Mouse (Mus musculus) neural tube, embryonic 15.5 days (tissue): ENCODE measurements around the gene Cacnb4. TPM values are rescaled to one million over a fixed set of nuclear protein-coding genes. Genes with fewer than 3 reads are reported as not detected.
A peak's percentile ranks its signal among the peaks of the same experiment; 100 is the strongest.

Experiments
- ATAC-seq: fragments of 200-750 bp; cut with Nextera tagmentation; 2 replicates; pipeline ENCODE4 v1.8.0; 2017; ENCODE audit warnings: mild to moderate bottlenecking, moderate TSS enrichment, moderate library complexity; ENCODE audit not compliant: low FRiP score
- H3K27ac ChIP-seq: fragments of 300-500 bp; sonication (generic); replicated peaks from 2 replicates; pipeline ENCODE4 v1.5.1; 2015; ENCODE audit warnings: mild to moderate bottlenecking, inconsistent platforms
- H3K27me3 ChIP-seq: fragments of 300-500 bp; sonication (generic); replicated peaks from 2 replicates; pipeline ENCODE4 v1.6.1; 2015; ENCODE audit warnings: inconsistent platforms
- H3K36me3 ChIP-seq: fragments of 300-500 bp; sonication (generic); 2 replicates; pipeline ENCODE4 v1.6.1; 2015; ENCODE audit warnings: inconsistent platforms
- H3K4me1 ChIP-seq: fragments of 300-500 bp; sonication (generic); 2 replicates; pipeline ENCODE4 v1.6.1; 2015; ENCODE audit warnings: inconsistent platforms
- H3K4me2 ChIP-seq: fragments of 300-500 bp; sonication (generic); 2 replicates; pipeline ENCODE4 v1.6.1; 2015; ENCODE audit warnings: inconsistent platforms, mild to moderate bottlenecking, moderate library complexity
- H3K4me3 ChIP-seq: fragments of 300-500 bp; sonication (generic); replicated peaks from 2 replicates; pipeline ENCODE4 v1.5.1; 2015; ENCODE audit warnings: mild to moderate bottlenecking, inconsistent platforms
- H3K9ac ChIP-seq: fragments of 300-500 bp; sonication (generic); replicated peaks from 2 replicates; pipeline ENCODE4 v1.6.1; 2015; ENCODE audit warnings: mild to moderate bottlenecking, inconsistent platforms
- H3K9me3 ChIP-seq: fragments of 300-500 bp; sonication (generic); replicated peaks from 2 replicates; pipeline ENCODE4 v1.6.1; 2016; ENCODE audit warnings: inconsistent platforms
- WGBS: fragments of 180-500 bp; shearing (Covaris S2); methylation state at CpG from one replicate; pipeline ENCODE4 v1.1.7; 2015; ENCODE audit warnings: mixed read lengths; 5-methylcytosine and 5-hydroxymethylcytosine counted together
- polyA plus RNA-seq: library from polyadenylated mRNA; unstranded; fragments of >200 nt; fragmentation: Nextera tagmentation; extraction: Ambion mirVana; gene quantifications from 2 replicates; pipeline ENCODE4 v1.2.1, GENCODE M21; 2015

Gene Cacnb4
- polyA plus RNA-seq, 1 experiment from 2014 or later, result 14.7 TPM

GRCm38 (mm10) chr2:52424248-52424728 is 252.3 kb downstream of the Cacnb4 start:
- H3K9ac ChIP-seq, result peak overlapping the region; percentile 87

GRCm38 (mm10) chr2:52423611-52424247 is 252.9 kb downstream of the Cacnb4 start:
- H3K4me1 ChIP-seq, result peaks cover 41% of the 10 kb centered on the region
- ATAC-seq, result no peak
- 2% methylated on average over 16 of the region's 16 CpGs for WGBS
- peak overlapping the region; percentile 87 for H3K9ac ChIP-seq
- peak overlapping the region; percentile 82 for H3K4me3 ChIP-seq
- H3K27ac ChIP-seq, result peak overlapping the region; percentile 88; the same call in 1 of the 2 replicates
- H3K36me3 ChIP-seq, result no peaks in the 10 kb centered on the region
- no peaks in the 10 kb centered on the region for H3K9me3 ChIP-seq
- no peaks in the 10 kb centered on the region for H3K27me3 ChIP-seq
- H3K4me2 ChIP-seq, result peak overlapping the region; percentile 67

More at GRCm38 (mm10) chr2:52424248-52424728, 252.3 kb downstream of the Cacnb4 start:
- peak overlapping the region; percentile 82 for H3K4me3 ChIP-seq
- no peaks in the 10 kb centered on the region for H3K36me3 ChIP-seq
- peak; percentile 80 for ATAC-seq
- peaks cover 38% of the 10 kb centered on the region for H3K4me1 ChIP-seq
- WGBS, result 2% methylated on average over 42 of the region's 42 CpGs
- H3K27ac ChIP-seq, result peak overlapping the region; percentile 88
- H3K9me3 ChIP-seq, result no peaks in the 10 kb centered on the region
- peak overlapping the region; percentile 67 for H3K4me2 ChIP-seq
- H3K27me3 ChIP-seq, result no peaks in the 10 kb centered on the region

DNA sequence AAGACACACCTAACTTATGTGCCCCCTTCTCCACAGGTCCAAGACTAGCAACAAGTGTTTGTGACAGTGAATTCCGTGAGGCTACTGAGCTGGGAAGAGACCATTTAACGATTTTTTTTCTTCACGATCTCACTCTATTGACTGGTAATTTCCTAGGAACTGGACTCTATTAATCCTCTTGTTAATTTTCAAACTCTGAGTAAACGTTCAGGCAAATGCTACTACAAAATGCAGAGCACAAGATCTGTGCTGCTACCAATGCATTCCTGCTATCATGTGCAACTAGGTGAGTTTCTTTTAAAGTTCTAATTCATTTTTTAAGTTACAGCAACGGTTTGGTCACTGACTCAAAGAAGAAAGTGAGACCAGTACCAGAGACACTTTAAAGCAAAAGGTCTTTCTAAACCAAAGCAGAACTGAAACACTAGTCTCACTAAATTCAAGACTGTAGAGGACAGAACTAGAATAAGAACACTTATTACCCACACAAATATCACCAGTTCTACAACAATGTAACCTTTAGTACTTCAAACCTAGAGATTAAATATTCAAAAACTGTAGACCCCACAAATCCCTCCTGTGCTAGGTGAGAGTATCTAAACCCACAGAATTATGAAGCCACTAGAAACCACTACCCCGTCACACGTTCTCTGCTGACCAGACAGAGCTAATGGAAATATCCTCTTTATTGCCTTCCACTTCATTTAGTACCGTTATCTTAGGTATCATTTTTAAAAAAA is 253.6 kb downstream of the Cacnb4 start:
- no peaks in the 10 kb centered on the region for H3K27me3 ChIP-seq
- peaks cover 41% of the 10 kb centered on the region for H3K4me1 ChIP-seq
- no peaks in the 10 kb centered on the region for H3K36me3 ChIP-seq
- no peaks in the 10 kb centered on the region for H3K9me3 ChIP-seq
- H3K27ac ChIP-seq, result no peak overlapping the region
- peak overlapping the region; percentile 67 for H3K4me2 ChIP-seq
- no peak for ATAC-seq
- WGBS, result 38% methylated on average over 8 of the region's 8 CpGs
- peak overlapping the region; percentile 82 for H3K4me3 ChIP-seq
- peak overlapping the region; percentile 87 for H3K9ac ChIP-seq

GRCm38 (mm10) chr2:52421197-52421596 is 255.4 kb downstream of the Cacnb4 start:
- H3K4me2 ChIP-seq, result no peak overlapping the region
- 75% methylated on average over 6 of the region's 6 CpGs for WGBS
- H3K27ac ChIP-seq, result no peak overlapping the region
- H3K27me3 ChIP-seq, result no peaks in the 10 kb centered on the region
- no peaks in the 10 kb centered on the region for H3K9me3 ChIP-seq
- no peak for ATAC-seq
- H3K4me3 ChIP-seq, result no peak overlapping the region
- peaks cover 41% of the 10 kb centered on the region for H3K4me1 ChIP-seq
- peaks cover 6% of the 10 kb centered on the region for H3K36me3 ChIP-seq
- H3K9ac ChIP-seq, result no peak overlapping the region

DNA sequence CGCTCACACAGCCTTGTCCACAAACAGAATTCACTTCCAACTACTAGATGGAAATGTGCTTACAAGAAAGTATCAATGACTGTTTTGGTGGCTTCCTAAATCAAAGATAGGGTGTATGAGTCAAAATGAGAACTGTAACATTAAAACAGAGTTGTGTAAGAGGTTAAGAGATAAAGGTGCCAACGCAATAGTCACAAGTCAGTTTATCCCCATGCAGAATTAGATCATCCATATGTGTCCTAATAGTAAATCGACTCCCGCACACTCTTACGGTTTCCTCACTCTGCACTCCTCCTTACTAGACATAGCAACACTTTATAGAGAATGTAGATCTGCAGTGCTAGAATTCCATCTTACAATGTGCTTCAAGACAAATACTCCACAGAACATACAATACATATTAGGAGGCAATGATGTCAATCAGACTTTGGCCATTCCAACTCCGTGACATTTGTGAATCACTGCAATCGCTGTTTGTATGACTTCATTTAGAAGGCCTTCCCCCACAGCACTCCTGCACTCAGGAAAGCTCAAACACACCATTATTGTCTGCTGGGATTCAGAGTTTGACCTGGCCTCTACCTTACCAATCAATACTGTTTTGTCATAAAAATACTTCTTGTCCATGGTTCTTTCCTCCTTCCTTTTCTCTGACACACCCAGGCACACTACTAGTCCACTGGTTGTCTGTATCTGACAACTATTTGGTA is 256.5 kb downstream of the Cacnb4 start:
- no peak overlapping the region for H3K9ac ChIP-seq
- H3K4me3 ChIP-seq, result no peak overlapping the region
- H3K36me3 ChIP-seq, result peaks cover 16% of the 10 kb centered on the region
- peaks cover 34% of the 10 kb centered on the region for H3K4me1 ChIP-seq
- H3K9me3 ChIP-seq, result no peaks in the 10 kb centered on the region
- H3K27me3 ChIP-seq, result no peaks in the 10 kb centered on the region
- ATAC-seq, result no peak
- no peak overlapping the region for H3K4me2 ChIP-seq
- 94% methylated on average over 7 of the region's 7 CpGs for WGBS
- no peak overlapping the region for H3K27ac ChIP-seq

DNA sequence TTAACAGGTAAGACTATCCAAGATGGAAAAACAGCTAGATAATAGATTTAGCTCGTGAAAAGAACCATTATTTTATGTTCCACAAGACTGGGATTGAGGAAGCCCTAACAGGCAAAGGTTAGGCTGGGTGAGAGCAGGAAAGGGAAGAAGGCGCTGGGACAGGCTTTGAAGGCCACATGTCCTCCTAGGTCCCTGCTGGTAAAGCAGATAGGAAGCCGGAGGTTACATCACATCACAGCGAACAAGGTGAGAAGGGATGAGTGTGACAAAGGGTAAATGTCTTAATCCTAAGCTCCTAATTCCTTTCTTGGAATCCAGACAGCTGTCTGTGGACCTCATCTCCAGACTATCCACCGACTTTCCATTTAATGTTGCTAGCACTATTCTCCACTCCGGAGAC is 257.3 kb downstream of the Cacnb4 start:
- Histone ChIP-seq H3K27me3 (no peaks in the 10 kb centered on the region), H3K4me3 (no peak overlapping the region), H3K36me3 (peaks cover 19% of the 10 kb centered on the region), H3K9me3 (no peaks in the 10 kb centered on the region), H3K4me2 (no peak overlapping the region), H3K4me1 (peaks cover 34% of the 10 kb centered on the region), H3K9ac (no peak overlapping the region), H3K27ac (no peak overlapping the region)
- 89% methylated on average over 6 of the region's 6 CpGs for WGBS
- ATAC-seq, result no peak

- H3K9ac ChIP-seq, result no peak overlapping the region
- H3K36me3 ChIP-seq, result peaks cover 65% of the 10 kb centered on the region
- peaks cover 21% of the 10 kb centered on the region for H3K9me3 ChIP-seq
- no peaks in the 10 kb centered on the region for H3K4me1 ChIP-seq
- no peaks in the 10 kb centered on the region for H3K27me3 ChIP-seq
- H3K4me2 ChIP-seq, result no peak overlapping the region
- H3K27ac ChIP-seq, result no peak overlapping the region
- 95% methylated on average over 5 of the region's 5 CpGs for WGBS
- no peak overlapping the region for H3K4me3 ChIP-seq
- no peak for ATAC-seq
Measured at GRCm38 (mm10) chr2:52412524-52413037, 264.1 kb downstream of the Cacnb4 start.

- WGBS, result 90% methylated on average over 1 of the region's 1 CpGs
- Histone ChIP-seq H3K27ac (no peak overlapping the region), H3K4me2 (no peak overlapping the region), H3K9ac (no peak overlapping the region), H3K27me3 (no peaks in the 10 kb centered on the region), H3K36me3 (peaks cover 62% of the 10 kb centered on the region), H3K9me3 (peaks cover 21% of the 10 kb centered on the region), H3K4me3 (no peak overlapping the region), H3K4me1 (no peaks in the 10 kb centered on the region)
- no peak for ATAC-seq
Measured at GRCm38 (mm10) chr2:52406480-52406879, 270.2 kb downstream of the Cacnb4 start.

- Histone ChIP-seq H3K27me3 (no peaks in the 10 kb centered on the region), H3K9ac (no peak overlapping the region), H3K4me2 (no peak overlapping the region), H3K9me3 (peaks cover 10% of the 10 kb centered on the region), H3K4me3 (no peak overlapping the region), H3K36me3 (peaks cover 51% of the 10 kb centered on the region), H3K4me1 (no peaks in the 10 kb centered on the region), H3K27ac (no peak overlapping the region)
- 92% methylated on average over 5 of the region's 5 CpGs for WGBS
- no peak for ATAC-seq
Measured at GRCm38 (mm10) chr2:52405238-52405637, 271.4 kb downstream of the Cacnb4 start.

GRCm38 (mm10) chr2:52394529-52394928 is 282.1 kb downstream of the Cacnb4 start:
- no peak for ATAC-seq
- no peaks in the 10 kb centered on the region for H3K4me1 ChIP-seq

DNA sequence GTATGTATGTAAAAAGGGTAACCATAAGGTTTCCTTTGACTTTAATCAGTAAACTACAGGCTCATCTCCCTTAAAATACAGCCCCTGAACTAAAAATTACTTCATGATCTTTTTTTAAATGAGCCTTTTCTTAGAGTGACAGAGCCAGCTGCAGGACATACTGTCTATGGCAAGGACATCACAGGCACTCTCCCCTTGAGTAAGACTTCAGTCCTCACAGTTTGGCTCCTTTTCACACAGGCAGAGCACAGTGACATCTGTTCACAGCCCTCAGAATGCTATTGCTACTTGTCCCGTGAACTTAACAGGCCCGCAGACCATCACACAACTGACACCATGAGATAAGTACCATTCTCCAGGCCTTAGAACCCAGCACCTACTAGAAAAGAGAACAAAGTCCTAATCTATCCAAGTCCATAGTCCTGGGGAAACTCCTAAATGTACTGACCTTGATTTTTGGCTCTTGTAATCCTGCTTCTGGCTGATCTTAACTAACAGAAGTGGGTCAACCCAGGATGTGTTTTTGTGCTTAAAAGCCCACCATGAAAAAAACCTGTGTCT is 286.1 kb downstream of the Cacnb4 start:
- Histone ChIP-seq H3K27me3 (no peaks in the 10 kb centered on the region), H3K27ac (no peak overlapping the region), H3K36me3 (no peaks in the 10 kb centered on the region), H3K9me3 (no peaks in the 10 kb centered on the region), H3K4me3 (no peak overlapping the region), H3K4me1 (no peaks in the 10 kb centered on the region), H3K4me2 (no peak overlapping the region), H3K9ac (no peak overlapping the region)
- ATAC-seq, result no peak
- WGBS, result 83% methylated on average over 2 of the region's 2 CpGs

More at GRCm38 (mm10) chr2:52394529-52394928, 282.1 kb downstream of the Cacnb4 start:
- peaks cover 6% of the 10 kb centered on the region; the same call in 1 of the 2 replicates for H3K36me3 ChIP-seq
- no peaks in the 10 kb centered on the region for H3K27me3 ChIP-seq
- no peak overlapping the region for H3K4me3 ChIP-seq
- no peaks in the 10 kb centered on the region for H3K9me3 ChIP-seq
- 91% methylated on average over 5 of the region's 5 CpGs for WGBS
- H3K4me2 ChIP-seq, result no peak overlapping the region
- H3K9ac ChIP-seq, result no peak overlapping the region
- no peak overlapping the region for H3K27ac ChIP-seq
